10 mouse cellular contexts compared by ENCODE assay signal in the genomic region with DNA sequence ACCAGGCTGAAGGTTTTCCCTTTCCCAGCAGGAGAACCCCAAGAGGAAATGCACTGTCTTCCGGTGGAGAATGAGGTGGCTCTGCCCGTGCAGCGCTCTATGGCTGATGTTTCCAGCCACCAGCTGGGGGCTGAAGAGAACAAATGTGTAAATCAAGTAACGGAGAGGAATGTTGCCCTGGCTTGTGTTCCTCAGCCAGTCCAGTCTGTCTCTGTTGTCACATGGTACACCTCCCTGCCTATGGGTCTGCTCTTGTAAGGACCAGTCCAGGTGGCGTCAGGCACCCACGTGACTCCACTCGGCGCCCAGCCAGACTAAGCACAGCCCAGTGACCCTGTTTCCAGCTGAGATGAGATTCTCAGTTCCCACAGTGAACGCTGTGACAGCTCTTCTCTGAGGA. TPM values are rescaled to one million over a fixed set of nuclear protein-coding genes. Genes with fewer than 3 reads are reported as not detected.
DNase-seq lines count a peak whose midpoint lies in the region; ATAC-seq lines count a peak whose summit lies in the region.
"Had no signal": no experiment of that assay in that cellular context is flagged by ENCODE, and none has a peak within 500 bp of the region (broad histone marks: within the 10 kb centered on the region; RNA-seq: fewer than 3 reads in every experiment).

No protein-coding gene starts in this region.

- H3K4me1 ChIP-seq in intestine, embryonic 16.5 days (ENCODE audit: control insufficient read depth, insufficient read depth, low read length), result peaks cover 9% of the 10 kb centered on the region
- H3K4me1 ChIP-seq in liver, embryonic 16.5 days (ENCODE audit: control insufficient read depth, low read depth, low read length), result no peaks in the 10 kb centered on the region

- 13% methylated on average over 9 of the region's 9 CpGs for WGBS in intestine, embryonic 16.5 days
- WGBS in liver, embryonic 16.5 days (ENCODE audit: insufficient replicate concordance), result 10% methylated on average over 9 of the region's 9 CpGs

- intact Hi-C loops in left cerebral cortex, postnatal 14 days (cut with DNase I), result no loop called here

- peak; percentile 23 to 37 for DNase-seq in left cerebral cortex, postnatal 14 days (ENCODE audit: low spot score in 2 of 2)
- no peak for DNase-seq in left cerebral cortex, adult 18-20 months (ENCODE audit: low spot score in 2 of 2)
- peak; percentile 40 to 56 for DNase-seq in cerebellum, postnatal 36 days
- peak; percentile 40 to 53 for DNase-seq in heart, adult 18-20 months
- DNase-seq in retina, postnatal 1 day, result peak; percentile 96
- no peak for DNase-seq in layer of hippocampus, adult 8-10 months (ENCODE audit: low spot score in 2 of 2)

- ATAC-seq in intestine, embryonic 16.5 days, result peak; percentile 99
- ATAC-seq in liver, embryonic 16.5 days (ENCODE audit: low read depth), result peak; percentile 97

- peak overlapping the region; percentile 23; the same call in 1 of the 2 replicates for H3K27ac ChIP-seq in intestine, embryonic 16.5 days (ENCODE audit: low read length)
- no peak overlapping the region for H3K27ac ChIP-seq in liver, embryonic 16.5 days (ENCODE audit: low read length)
- H3K27ac ChIP-seq: macrophage had no signal

- no peak overlapping the region for H3K9ac ChIP-seq in intestine, embryonic 16.5 days (ENCODE audit: low read depth, low read length)
- H3K9ac ChIP-seq in liver, embryonic 16.5 days (ENCODE audit: low read depth, low read length), result no peak overlapping the region

- H3K27me3 ChIP-seq in intestine, embryonic 16.5 days (replicated peaks; ENCODE audit: control insufficient read depth, insufficient read depth, low read length), result no peaks in the 10 kb centered on the region; the same call in 1 of the 2 replicates
- H3K27me3 ChIP-seq in liver, embryonic 16.5 days (ENCODE audit: control insufficient read depth, insufficient read depth, low read depth, low read length), result peaks cover 3% of the 10 kb centered on the region; the same call in 1 of the 2 replicates

- no peaks in the 10 kb centered on the region for H3K36me3 ChIP-seq in intestine, embryonic 16.5 days (ENCODE audit: control insufficient read depth, insufficient read depth, low read length)
- H3K36me3 ChIP-seq in liver, embryonic 16.5 days (ENCODE audit: control insufficient read depth, insufficient read depth), result no peaks in the 10 kb centered on the region

- peak overlapping the region; percentile 46 for H3K4me2 ChIP-seq in intestine, embryonic 16.5 days (ENCODE audit: low read depth, low read length)
- no peak overlapping the region; the same call in 1 of the 2 replicates for H3K4me2 ChIP-seq in liver, embryonic 16.5 days (ENCODE audit: low read depth, low read length)

- H3K4me3 ChIP-seq in intestine, embryonic 16.5 days (ENCODE audit: low read length), result peak overlapping the region; percentile 15; the same call in 1 of the 2 replicates
- H3K4me3 ChIP-seq in liver, embryonic 16.5 days (ENCODE audit: low read depth, low read length), result no peak overlapping the region

- no peaks in the 10 kb centered on the region for H3K9me3 ChIP-seq in intestine, embryonic 16.5 days (ENCODE audit: control insufficient read depth, low read length)
- no peaks in the 10 kb centered on the region for H3K9me3 ChIP-seq in liver, embryonic 16.5 days (replicated peaks; ENCODE audit: control insufficient read depth, low read length)

RNA-seq across cellular contexts. Expression of gene Gtsf1l, which starts 34.7 kb away (rescaled TPM):
- not detected for total RNA-seq in left cerebral cortex, postnatal 14 days (2021)
- not detected for total RNA-seq in left cerebral cortex, adult 18-20 months (2021)
- not detected for total RNA-seq in heart, adult 18-20 months (2021)
- polyA plus RNA-seq in intestine, embryonic 16.5 days (2015; fragmentation: Nextera tagmentation; extraction: Ambion mirVana), result not detected in 2 replicates
- polyA plus RNA-seq in liver, embryonic 16.5 days (2015; fragmentation: Nextera tagmentation; extraction: Ambion mirVana), result 0.11 TPM in 1 of 2 replicates, not detected in the other
- not detected for total RNA-seq in layer of hippocampus, adult 8-10 months (2022)
- total RNA-seq: MEL had no signal
- polyA plus RNA-seq: macrophage had no signal

Comparison
In these comparisons a context has a peak if more than half of its experiments do, and no peak if none do; other contexts are left out.
1. DNase-seq: peak in left cerebral cortex, postnatal 14 days (2 of 2), cerebellum, postnatal 36 days (2 of 2), heart, adult 18-20 months (2 of 2) and retina, postnatal 1 day (single experiment); none in left cerebral cortex, adult 18-20 months (0 of 2) and layer of hippocampus, adult 8-10 months (0 of 2).